Mouse (Mus musculus) bone marrow, adult 2 months (tissue): ENCODE results near the gene Pafah1b2.

ENCODE experiments used
- CTCF ChIP-seq: fragments of 200-500 bp; IDR thresholded peaks from 2 replicates; pipeline ENCODE4 v1.5.1; 2011; ENCODE audit warnings: low read length, control low read depth; ENCODE audit not compliant: control insufficient read depth, insufficient read depth
- POLR2A ChIP-seq: fragments of 200-500 bp; IDR thresholded peaks from 2 replicates; pipeline ENCODE4 v1.6.1; 2011; ENCODE audit warnings: low read depth, mild to moderate bottlenecking, control low read depth, low read length, borderline replicate concordance; ENCODE audit not compliant: control insufficient read depth

DNA sequence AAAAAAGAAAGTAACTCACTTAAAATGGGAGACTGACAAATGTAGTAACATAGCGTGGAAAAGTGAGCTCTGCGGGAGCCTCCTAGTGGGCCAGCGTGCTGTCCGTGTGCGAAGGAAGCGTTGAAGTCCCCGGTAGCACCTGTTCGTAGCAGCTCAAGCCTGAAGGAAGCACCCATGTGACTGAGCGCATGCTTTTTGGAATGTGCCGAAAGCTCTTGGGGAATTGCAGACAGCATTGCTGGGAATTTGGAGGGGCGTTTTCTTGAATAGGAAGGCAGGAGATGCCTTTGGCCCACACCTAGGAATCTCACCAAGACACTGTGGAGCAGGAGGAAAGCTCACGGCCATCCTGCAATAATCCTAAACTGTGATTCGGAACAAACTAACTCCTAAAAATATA is 26.3 kb upstream of the Pafah1b2 start:
- TF ChIP-seq POLR2A (no peak), CTCF (no peak)
